Mouse (Mus musculus): ENCODE data around the gene Arhgap15. TPM values are rescaled to one million over a fixed set of nuclear protein-coding genes. Genes with fewer than 3 reads are reported as not detected.
A peak's percentile ranks its signal among the peaks of the same experiment; 100 is the strongest.

The Arhgap15 gene
- total RNA-seq, 2 experiments from 2014 or later, result 10.6 to 11.0 TPM

- DNase-seq, result peak in 1 of 2 experiments; percentile 18
Measured at GRCm38 (mm10) chr2:43783759-43784735, 35.4 kb downstream of the Arhgap15 start.

GRCm38 (mm10) chr2:43786101-43786500 is 37.5 kb downstream of the Arhgap15 start:
- DNase-seq, result no peak

GRCm38 (mm10) chr2:43787141-43787540 is 38.5 kb downstream of the Arhgap15 start:
- DNase-seq, result no peak

- DNase-seq, result no peak
Measured at GRCm38 (mm10) chr2:43788484-43788883, 39.9 kb downstream of the Arhgap15 start.

- DNase-seq, result no peak
Measured at GRCm38 (mm10) chr2:43790049-43790693, 41.5 kb downstream of the Arhgap15 start.

- DNase-seq, result no peak
Measured at GRCm38 (mm10) chr2:43791575-43791974, 43.0 kb downstream of the Arhgap15 start.

GRCm38 (mm10) chr2:43793105-43793504 is 44.5 kb downstream of the Arhgap15 start:
- no peak for DNase-seq

GRCm38 (mm10) chr2:43794700-43795099 is 46.1 kb downstream of the Arhgap15 start:
- DNase-seq, result no peak

- DNase-seq, result no peak
Measured at GRCm38 (mm10) chr2:43796448-43796847, 47.8 kb downstream of the Arhgap15 start.

GRCm38 (mm10) chr2:43805960-43806744 is 57.5 kb downstream of the Arhgap15 start:
- no peak for DNase-seq

- no peak for DNase-seq
Measured at GRCm38 (mm10) chr2:43815896-43816787, 67.5 kb downstream of the Arhgap15 start.

- peak; percentile 67 to 68 for DNase-seq
Measured at GRCm38 (mm10) chr2:43816788-43817581, 68.4 kb downstream of the Arhgap15 start.

- no peak for DNase-seq
Measured at GRCm38 (mm10) chr2:43835931-43836330, 87.3 kb downstream of the Arhgap15 start.

GRCm38 (mm10) chr2:43841644-43842043 is 93.0 kb downstream of the Arhgap15 start:
- peak; percentile 8 for DNase-seq

GRCm38 (mm10) chr2:43851195-43851594 is 102.6 kb downstream of the Arhgap15 start:
- DNase-seq, result no peak

GRCm38 (mm10) chr2:43862709-43863108 is 114.1 kb downstream of the Arhgap15 start:
- DNase-seq, result no peak

- DNase-seq, result peak; percentile 69 to 72
Measured at GRCm38 (mm10) chr2:43902403-43902973, 153.9 kb downstream of the Arhgap15 start.

GRCm38 (mm10) chr2:43907496-43907895 is 158.9 kb downstream of the Arhgap15 start:
- no peak for DNase-seq

GRCm38 (mm10) chr2:43914104-43914503 is 165.5 kb downstream of the Arhgap15 start:
- no peak for DNase-seq

GRCm38 (mm10) chr2:43923863-43924340 is 175.3 kb downstream of the Arhgap15 start:
- DNase-seq, result no peak

Data from layer of hippocampus, postnatal 36 days (tissue).